Mouse (Mus musculus) hindbrain, embryonic 12.5 days (tissue): ENCODE results near the gene Zbtb1. TPM values are rescaled to one million over a fixed set of nuclear protein-coding genes. Genes with fewer than 3 reads are reported as not detected.

Experiments used
- ATAC-seq: fragments of 200-750 bp; cut with Nextera tagmentation; 2 replicates; pipeline ENCODE4 v1.8.0; 2017; ENCODE audit warnings: moderate TSS enrichment; ENCODE audit not compliant: low FRiP score
- H3K27ac ChIP-seq: fragments of 300-500 bp; sonication (generic); 2 replicates; pipeline ENCODE4 v1.5.1; 2016; ENCODE audit warnings: mild to moderate bottlenecking
- H3K27me3 ChIP-seq: fragments of 300-500 bp; sonication (generic); 2 replicates; pipeline ENCODE4 v1.6.1; 2016; ENCODE audit warnings: mild to moderate bottlenecking
- H3K36me3 ChIP-seq: fragments of 300-500 bp; sonication (generic); 2 replicates; pipeline ENCODE4 v1.6.1; 2016; ENCODE audit warnings: mild to moderate bottlenecking
- H3K4me1 ChIP-seq: fragments of 300-500 bp; sonication (generic); 2 replicates; pipeline ENCODE4 v1.6.1; 2016
- H3K4me2 ChIP-seq: fragments of 300-500 bp; sonication (generic); replicated peaks from 2 replicates; pipeline ENCODE4 v1.6.1; 2016; ENCODE audit warnings: mild to moderate bottlenecking
- H3K4me3 ChIP-seq: fragments of 300-500 bp; sonication (generic); 2 replicates; pipeline ENCODE4 v1.5.1; 2016; ENCODE audit warnings: mild to moderate bottlenecking
- H3K9ac ChIP-seq: fragments of 300-500 bp; sonication (generic); 2 replicates; pipeline ENCODE4 v1.6.1; 2016; ENCODE audit warnings: mild to moderate bottlenecking, moderate library complexity
- H3K9me3 ChIP-seq: fragments of 300-500 bp; sonication (generic); replicated peaks from 2 replicates; pipeline ENCODE4 v1.6.1; 2016; ENCODE audit warnings: mild to moderate bottlenecking
- WGBS: fragments of 180-500 bp; shearing (Covaris S2); methylation state at CpG from one replicate; pipeline ENCODE4 v1.1.7; 2016; 5-methylcytosine and 5-hydroxymethylcytosine counted together
- polyA plus RNA-seq: library from polyadenylated mRNA; unstranded; fragments of >200 nt; fragmentation: Nextera tagmentation; extraction: Ambion mirVana; gene quantifications from 2 replicates; pipeline ENCODE4 v1.2.1, GENCODE M21; 2016

Zbtb1 gene
- polyA plus RNA-seq, 1 experiment from 2014 or later, result 8.6 TPM

GRCm38 (mm10) chr12:76372881-76373818 lies 3.1 kb downstream of the Zbtb1 start:
- whole genome bisulfite sequencing, result 71% methylated on average over 6 of the region's 7 CpGs
- no peak overlapping the region for H3K4me2 ChIP-seq
- no peak overlapping the region for H3K4me3 ChIP-seq
- no peaks in the 10 kb centered on the region for H3K36me3 ChIP-seq
- H3K27me3 ChIP-seq, result no peaks in the 10 kb centered on the region
- H3K9me3 ChIP-seq, result no peaks in the 10 kb centered on the region
- peaks cover 28% of the 10 kb centered on the region for H3K4me1 ChIP-seq
- H3K27ac ChIP-seq, result no peak overlapping the region
- no peak overlapping the region for H3K9ac ChIP-seq
- no peak for ATAC-seq

DNA sequence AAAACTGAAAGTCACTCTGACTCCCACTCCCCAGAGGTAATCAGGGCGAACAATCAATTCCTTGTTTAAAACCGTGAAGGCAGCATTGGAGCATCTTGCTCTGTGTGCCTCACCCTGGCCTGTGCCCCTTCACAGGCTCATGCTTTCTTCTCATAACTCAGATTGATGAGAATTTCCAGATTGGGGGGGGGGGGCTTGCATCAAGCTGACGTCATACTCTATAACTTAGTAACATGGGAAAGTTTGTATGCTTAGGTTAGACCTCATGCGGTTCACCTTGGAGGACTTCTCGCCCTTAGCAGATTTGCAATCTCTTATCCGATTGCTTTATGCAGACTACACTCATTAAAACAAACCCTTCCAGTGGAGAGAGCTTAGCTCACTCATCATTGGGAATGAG lies 3.9 kb downstream of the Zbtb1 start:
- Histone ChIP-seq H3K4me3 (no peak overlapping the region), H3K9ac (no peak overlapping the region), H3K4me2 (no peak overlapping the region), H3K27ac (no peak overlapping the region), H3K27me3 (no peaks in the 10 kb centered on the region), H3K4me1 (peaks cover 22% of the 10 kb centered on the region), H3K9me3 (no peaks in the 10 kb centered on the region), H3K36me3 (no peaks in the 10 kb centered on the region)
- WGBS, result 59% methylated on average over 6 of the region's 6 CpGs
- no peak for ATAC-seq

- no peak overlapping the region for H3K4me3 ChIP-seq
- H3K9ac ChIP-seq, result no peak overlapping the region
- H3K36me3 ChIP-seq, result no peaks in the 10 kb centered on the region
- ATAC-seq, result no peak
- WGBS, result 74% methylated on average over 4 of the region's 4 CpGs
- H3K9me3 ChIP-seq, result no peaks in the 10 kb centered on the region
- no peak overlapping the region for H3K27ac ChIP-seq
- peaks cover 22% of the 10 kb centered on the region for H3K4me1 ChIP-seq
- no peak overlapping the region for H3K4me2 ChIP-seq
- H3K27me3 ChIP-seq, result no peaks in the 10 kb centered on the region
These were observed 4.8 kb downstream of the Zbtb1 start for GRCm38 (mm10) chr12:76374911-76375310.

GRCm38 (mm10) chr12:76375506-76375905 lies 5.4 kb downstream of the Zbtb1 start:
- no peak for ATAC-seq
- WGBS, result 86% methylated on average over 3 of the region's 3 CpGs
- no peaks in the 10 kb centered on the region for H3K27me3 ChIP-seq
- no peak overlapping the region for H3K4me2 ChIP-seq
- H3K9me3 ChIP-seq, result no peaks in the 10 kb centered on the region
- H3K4me1 ChIP-seq, result peaks cover 22% of the 10 kb centered on the region
- H3K4me3 ChIP-seq, result no peak overlapping the region
- no peaks in the 10 kb centered on the region for H3K36me3 ChIP-seq
- H3K27ac ChIP-seq, result no peak overlapping the region
- H3K9ac ChIP-seq, result no peak overlapping the region

DNA sequence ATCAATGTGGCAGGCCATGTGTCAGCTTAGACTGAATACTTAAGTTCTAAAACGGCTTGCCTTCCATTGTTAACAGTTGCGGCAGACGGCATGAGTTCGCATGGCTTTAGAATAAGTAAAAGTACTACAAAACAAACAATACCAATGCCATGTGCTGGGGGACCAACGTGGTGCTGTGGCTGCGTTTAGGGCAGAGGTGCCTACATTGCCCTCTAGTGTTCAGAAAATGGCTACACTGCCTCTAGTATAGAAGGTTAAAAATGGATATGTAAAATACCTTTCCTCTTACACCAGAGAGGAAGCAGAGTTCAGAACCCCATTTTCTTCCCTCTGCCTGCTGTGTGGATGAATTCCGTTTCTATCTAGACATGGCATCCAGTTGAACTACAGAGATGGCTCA lies 6.6 kb downstream of the Zbtb1 start:
- Histone ChIP-seq H3K4me1 (peaks cover 18% of the 10 kb centered on the region), H3K4me2 (no peak overlapping the region), H3K27me3 (no peaks in the 10 kb centered on the region), H3K27ac (no peak overlapping the region), H3K4me3 (no peak overlapping the region), H3K9ac (no peak overlapping the region), H3K9me3 (no peaks in the 10 kb centered on the region), H3K36me3 (no peaks in the 10 kb centered on the region)
- 43% methylated on average over 7 of the region's 7 CpGs for WGBS
- ATAC-seq, result no peak

GRCm38 (mm10) chr12:76377059-76377458 lies 7.0 kb downstream of the Zbtb1 start:
- H3K27me3 ChIP-seq, result no peaks in the 10 kb centered on the region
- 91% methylated on average over 6 of the region's 6 CpGs for WGBS
- no peaks in the 10 kb centered on the region for H3K9me3 ChIP-seq
- ATAC-seq, result no peak
- H3K4me1 ChIP-seq, result peaks cover 14% of the 10 kb centered on the region
- no peak overlapping the region for H3K27ac ChIP-seq
- H3K4me3 ChIP-seq, result no peak overlapping the region
- no peak overlapping the region for H3K9ac ChIP-seq
- H3K36me3 ChIP-seq, result no peaks in the 10 kb centered on the region
- H3K4me2 ChIP-seq, result no peak overlapping the region

- H3K9ac ChIP-seq, result no peak overlapping the region
- WGBS, result 88% methylated on average over 3 of the region's 3 CpGs
- H3K36me3 ChIP-seq, result no peaks in the 10 kb centered on the region
- H3K9me3 ChIP-seq, result no peaks in the 10 kb centered on the region
- no peak for ATAC-seq
- H3K27me3 ChIP-seq, result no peaks in the 10 kb centered on the region
- H3K27ac ChIP-seq, result no peak overlapping the region
- no peak overlapping the region for H3K4me2 ChIP-seq
- H3K4me3 ChIP-seq, result no peak overlapping the region
- peaks cover 8% of the 10 kb centered on the region for H3K4me1 ChIP-seq
These were observed 7.7 kb downstream of the Zbtb1 start for GRCm38 (mm10) chr12:76377726-76378125.

GRCm38 (mm10) chr12:76378556-76378955 lies 8.5 kb downstream of the Zbtb1 start:
- ATAC-seq, result no peak
- Histone ChIP-seq H3K27ac (no peak overlapping the region), H3K36me3 (peaks cover 2% of the 10 kb centered on the region; the same call in 1 of the 2 replicates), H3K4me2 (no peak overlapping the region), H3K4me3 (no peak overlapping the region), H3K4me1 (peaks cover 5% of the 10 kb centered on the region; the same call in 1 of the 2 replicates), H3K27me3 (no peaks in the 10 kb centered on the region), H3K9me3 (no peaks in the 10 kb centered on the region), H3K9ac (no peak overlapping the region)
- WGBS, result 87% methylated on average over 5 of the region's 5 CpGs

GRCm38 (mm10) chr12:76380151-76380550 lies 10.1 kb downstream of the Zbtb1 start:
- Histone ChIP-seq H3K4me2 (no peak overlapping the region), H3K27ac (no peak overlapping the region), H3K27me3 (no peaks in the 10 kb centered on the region), H3K9me3 (no peaks in the 10 kb centered on the region), H3K9ac (no peak overlapping the region), H3K4me3 (no peak overlapping the region), H3K36me3 (peaks cover 8% of the 10 kb centered on the region), H3K4me1 (0 out of 2 replicates have a peak, but pooled peaks cover 2% of the 10 kb centered on the region)
- ATAC-seq, result no peak
- 94% methylated on average over 7 of the region's 7 CpGs for WGBS

DNA sequence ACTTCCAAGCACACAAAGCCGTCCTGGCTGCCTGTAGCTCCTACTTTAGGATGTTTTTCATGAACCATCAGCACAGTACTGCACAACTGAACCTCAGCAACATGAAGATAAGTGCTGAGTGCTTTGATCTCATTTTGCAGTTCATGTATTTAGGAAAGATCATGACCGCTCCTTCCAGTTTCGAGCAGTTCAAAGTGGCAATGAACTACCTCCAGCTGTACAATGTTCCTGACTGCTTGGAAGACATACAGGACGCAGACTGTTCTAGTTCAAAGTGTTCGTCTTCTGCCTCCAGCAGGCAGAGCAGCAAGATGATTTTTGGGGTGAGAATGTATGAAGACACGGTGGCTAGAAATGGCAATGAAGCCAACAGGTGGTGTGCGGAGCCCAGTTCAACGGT lies 15.3 kb downstream of the Zbtb1 start:
- Histone ChIP-seq H3K4me3 (no peak overlapping the region), H3K9ac (no peak overlapping the region), H3K9me3 (no peaks in the 10 kb centered on the region), H3K4me1 (no peaks in the 10 kb centered on the region), H3K27ac (no peak overlapping the region), H3K27me3 (no peaks in the 10 kb centered on the region), H3K4me2 (no peak overlapping the region), H3K36me3 (peaks cover 28% of the 10 kb centered on the region)
- no peak for ATAC-seq
- 95% methylated on average over 8 of the region's 8 CpGs for WGBS

- 66% methylated on average over 11 of the region's 11 CpGs for WGBS
- Histone ChIP-seq H3K27me3 (no peaks in the 10 kb centered on the region), H3K9ac (no peak overlapping the region), H3K9me3 (no peaks in the 10 kb centered on the region), H3K4me1 (no peaks in the 10 kb centered on the region), H3K4me2 (no peak overlapping the region), H3K27ac (no peak overlapping the region), H3K36me3 (peaks cover 23% of the 10 kb centered on the region), H3K4me3 (no peak overlapping the region)
- ATAC-seq, result no peak
These were observed 18.7 kb downstream of the Zbtb1 start for GRCm38 (mm10) chr12:76388794-76389193.

GRCm38 (mm10) chr12:76391595-76392271 lies 21.7 kb downstream of the Zbtb1 start:
- no peaks in the 10 kb centered on the region for H3K4me1 ChIP-seq
- peaks cover 5% of the 10 kb centered on the region for H3K36me3 ChIP-seq
- no peak for ATAC-seq
- WGBS, result 83% methylated on average over 3 of the region's 3 CpGs
- H3K4me3 ChIP-seq, result no peak overlapping the region
- no peak overlapping the region for H3K9ac ChIP-seq
- no peaks in the 10 kb centered on the region for H3K27me3 ChIP-seq
- H3K9me3 ChIP-seq, result no peaks in the 10 kb centered on the region
- no peak overlapping the region for H3K27ac ChIP-seq
- H3K4me2 ChIP-seq, result no peak overlapping the region
